Mouse (Mus musculus) hindbrain, embryonic 14.5 days (tissue): ENCODE results near the gene Ttll11. TPM values are rescaled to one million over a fixed set of nuclear protein-coding genes. Genes with fewer than 3 reads are reported as not detected.

ENCODE experiments used
- ATAC-seq: fragments of 200-750 bp; cut with Nextera tagmentation; 2 replicates; pipeline ENCODE4 v1.8.0; 2017; ENCODE audit warnings: moderate number of reproducible peaks, mild to moderate bottlenecking, moderate TSS enrichment, moderate library complexity; ENCODE audit not compliant: low FRiP score
- DNase-seq: peaks from one replicate; pipeline ENCODE4 v3.0.0-alpha.2; 2015; ENCODE audit warnings: low spot score
- H3K27ac ChIP-seq: fragments of 300-500 bp; sonication (generic); 2 replicates; pipeline ENCODE4 v1.5.1; 2014; ENCODE audit warnings: mild to moderate bottlenecking, moderate library complexity
- H3K27me3 ChIP-seq: fragments of 300-500 bp; sonication (generic); 2 replicates; pipeline ENCODE4 v1.6.1; 2014; ENCODE audit warnings: mild to moderate bottlenecking, low read length, mixed read lengths; ENCODE audit not compliant: control insufficient read depth, insufficient read depth
- H3K36me3 ChIP-seq: fragments of 300-500 bp; sonication (generic); replicated peaks from 2 replicates; pipeline ENCODE4 v1.6.1; 2014; ENCODE audit not compliant: control insufficient read depth, insufficient read depth
- H3K4me1 ChIP-seq: fragments of 300-500 bp; sonication (generic); replicated peaks from 2 replicates; pipeline ENCODE4 v1.6.1; 2014; ENCODE audit warnings: antibody characterized with exemption, low read length, mixed read lengths; ENCODE audit not compliant: control insufficient read depth, insufficient read depth
- H3K4me2 ChIP-seq: fragments of 300-500 bp; sonication (generic); replicated peaks from 2 replicates; pipeline ENCODE4 v1.6.1; 2014; ENCODE audit warnings: mild to moderate bottlenecking, moderate library complexity
- H3K4me3 ChIP-seq: fragments of 300-500 bp; sonication (generic); replicated peaks from 2 replicates; pipeline ENCODE4 v1.5.1; 2014; ENCODE audit warnings: mild to moderate bottlenecking, low read length
- H3K9ac ChIP-seq: fragments of 300-500 bp; sonication (generic); 2 replicates; pipeline ENCODE4 v1.6.1; 2014
- H3K9me3 ChIP-seq: fragments of 300-500 bp; sonication (generic); 2 replicates; pipeline ENCODE4 v1.6.1; 2016; ENCODE audit warnings: low read length; ENCODE audit not compliant: control insufficient read depth
- WGBS: fragments of 180-500 bp; shearing (Covaris S2); extraction: QIAGEN DNeasy Blood & Tissue Kit; methylation state at CpG from one replicate; pipeline ENCODE4 v1.1.7; 2014; 5-methylcytosine and 5-hydroxymethylcytosine counted together
- polyA plus RNA-seq: library from polyadenylated mRNA; unstranded; fragments of >200 nt; fragmentation: Nextera tagmentation; extraction: Ambion mirVana; gene quantifications from 2 replicates; pipeline ENCODE4 v1.2.1, GENCODE M21; 2014

The Ttll11 gene
- polyA plus RNA-seq, 1 experiment from 2014 or later, result 6.6 TPM

DNA sequence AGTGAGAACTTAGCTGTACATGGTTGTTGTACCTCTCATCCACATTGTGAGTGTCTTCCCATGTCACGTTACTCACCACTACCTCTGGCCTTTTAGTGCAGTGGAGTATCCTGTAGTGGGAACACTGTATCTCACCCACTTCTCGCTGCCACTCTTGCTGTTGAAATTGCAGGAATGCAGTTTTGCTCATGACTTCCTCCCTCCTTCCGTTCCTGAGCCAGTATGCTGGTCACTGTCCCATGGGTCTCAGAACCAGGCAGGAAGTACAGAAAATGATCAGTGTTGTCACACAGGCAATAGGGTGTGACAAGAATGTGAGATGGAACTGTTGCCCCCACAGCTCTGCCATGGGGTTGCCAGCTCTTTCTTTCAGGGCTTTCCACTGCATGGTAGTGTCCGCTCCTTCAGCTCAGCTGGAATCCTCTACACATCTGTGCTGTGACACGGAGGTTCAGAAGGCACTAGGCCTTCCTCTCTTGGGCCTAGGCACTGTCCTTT lies 261.7 kb downstream of the Ttll11 start:
- H3K4me1 ChIP-seq, result no peaks in the 10 kb centered on the region; the same call in 1 of the 2 replicates
- ATAC-seq (no peak), DNase-seq (no peak)
- peaks cover 97% of the 10 kb centered on the region for H3K36me3 ChIP-seq
- WGBS, result 82% methylated on average over 5 of the region's 5 CpGs
- no peak overlapping the region for H3K27ac ChIP-seq
- no peak overlapping the region for H3K9ac ChIP-seq
- H3K27me3 ChIP-seq, result no peaks in the 10 kb centered on the region
- no peaks in the 10 kb centered on the region for H3K9me3 ChIP-seq
- no peak overlapping the region for H3K4me3 ChIP-seq
- no peak overlapping the region for H3K4me2 ChIP-seq

DNA sequence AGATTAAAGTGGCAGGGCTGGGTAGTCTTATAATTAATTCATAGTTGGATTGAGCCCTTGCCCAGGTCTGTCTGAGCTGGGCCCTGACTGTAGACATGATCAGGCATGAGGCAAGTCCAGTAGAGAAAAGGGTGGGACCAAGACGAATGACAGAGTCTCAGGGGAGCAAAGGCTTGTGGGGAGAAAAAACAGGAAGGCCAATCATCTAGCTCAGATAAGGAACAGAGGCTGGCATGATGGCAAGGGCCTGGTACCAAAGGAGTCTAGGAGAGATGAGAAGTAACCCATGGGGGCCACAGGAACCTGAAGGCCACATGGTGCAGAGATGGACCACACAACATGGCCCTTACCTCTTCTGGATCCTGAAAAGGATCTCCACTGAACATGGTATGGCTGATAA lies 263.5 kb downstream of the Ttll11 start:
- 76% methylated on average over 1 of the region's 1 CpGs for WGBS
- no peak overlapping the region for H3K27ac ChIP-seq
- H3K4me1 ChIP-seq, result no peaks in the 10 kb centered on the region; the same call in 1 of the 2 replicates
- no peak for ATAC-seq
- peaks cover 96% of the 10 kb centered on the region for H3K36me3 ChIP-seq
- H3K27me3 ChIP-seq, result no peaks in the 10 kb centered on the region
- H3K4me3 ChIP-seq, result no peak overlapping the region
- no peak for DNase-seq
- H3K9ac ChIP-seq, result no peak overlapping the region
- no peaks in the 10 kb centered on the region for H3K9me3 ChIP-seq
- H3K4me2 ChIP-seq, result no peak overlapping the region

GRCm38 (mm10) chr2:35715485-35715884 lies 264.2 kb downstream of the Ttll11 start:
- Histone ChIP-seq H3K27me3 (no peaks in the 10 kb centered on the region), H3K36me3 (peaks cover 96% of the 10 kb centered on the region), H3K9ac (no peak overlapping the region), H3K4me3 (no peak overlapping the region), H3K4me2 (no peak overlapping the region), H3K4me1 (no peaks in the 10 kb centered on the region; the same call in 1 of the 2 replicates), H3K9me3 (no peaks in the 10 kb centered on the region), H3K27ac (no peak overlapping the region)
- no peak for ATAC-seq
- WGBS, result 92% methylated on average over 3 of the region's 3 CpGs
- DNase-seq, result no peak

DNA sequence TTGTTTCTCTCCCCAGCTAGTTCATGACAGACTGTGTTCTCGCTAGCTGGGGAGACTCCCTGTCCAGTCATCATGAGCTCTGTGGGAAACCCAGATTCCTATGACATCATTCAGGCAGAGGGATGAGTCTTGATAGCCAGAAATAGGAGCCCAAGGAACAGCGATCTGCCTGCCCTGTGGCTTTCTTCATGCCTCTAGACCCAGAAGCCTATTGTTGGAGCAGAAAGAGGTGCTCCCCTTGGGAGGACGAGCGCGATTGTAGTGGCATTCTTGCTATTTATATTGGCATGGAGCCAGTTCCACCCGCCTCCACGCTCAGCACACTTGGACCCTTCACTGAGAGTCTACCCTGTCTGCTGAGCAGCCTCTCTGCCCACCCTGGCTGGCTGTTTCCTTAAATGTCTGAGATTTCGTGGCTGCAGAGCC lies 265.0 kb downstream of the Ttll11 start:
- no peaks in the 10 kb centered on the region; the same call in 1 of the 2 replicates for H3K4me1 ChIP-seq
- H3K36me3 ChIP-seq, result peaks cover 96% of the 10 kb centered on the region
- H3K4me2 ChIP-seq, result no peak overlapping the region
- no peaks in the 10 kb centered on the region for H3K9me3 ChIP-seq
- 45% methylated on average over 8 of the region's 8 CpGs for WGBS
- H3K27ac ChIP-seq, result no peak overlapping the region
- no peak overlapping the region for H3K9ac ChIP-seq
- H3K27me3 ChIP-seq, result no peaks in the 10 kb centered on the region
- DNase-seq (no peak), ATAC-seq (no peak)
- H3K4me3 ChIP-seq, result no peak overlapping the region

DNA sequence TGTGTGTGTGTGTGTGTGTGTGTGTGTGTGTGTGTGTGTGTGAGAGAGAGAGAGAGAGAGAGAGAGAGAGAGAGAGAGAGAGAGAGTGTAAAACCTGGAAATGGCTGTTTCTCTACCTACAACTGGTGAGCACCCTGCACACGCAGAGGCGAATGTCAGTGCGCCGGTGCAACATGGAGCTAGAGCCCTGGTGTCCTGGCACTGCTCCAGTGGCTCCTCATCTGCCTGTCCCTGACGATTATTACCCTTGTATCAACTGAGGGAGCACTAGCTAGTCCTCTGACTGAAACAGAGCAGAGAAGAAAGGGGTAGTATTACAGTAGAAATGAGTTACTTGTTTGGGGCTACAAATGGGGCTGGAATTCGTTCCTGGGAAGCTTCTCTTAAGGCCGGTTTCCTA lies 266.3 kb downstream of the Ttll11 start:
- no peak overlapping the region for H3K9ac ChIP-seq
- DNase-seq (no peak), ATAC-seq (no peak)
- H3K27ac ChIP-seq, result no peak overlapping the region
- H3K36me3 ChIP-seq, result peaks cover 95% of the 10 kb centered on the region
- H3K27me3 ChIP-seq, result no peaks in the 10 kb centered on the region
- no peaks in the 10 kb centered on the region for H3K9me3 ChIP-seq
- no peak overlapping the region for H3K4me2 ChIP-seq
- H3K4me1 ChIP-seq, result no peaks in the 10 kb centered on the region; the same call in 1 of the 2 replicates
- WGBS, result 92% methylated on average over 7 of the region's 7 CpGs
- H3K4me3 ChIP-seq, result no peak overlapping the region

- H3K36me3 ChIP-seq, result peaks cover 88% of the 10 kb centered on the region
- 96% methylated on average over 5 of the region's 5 CpGs for WGBS
Measured at GRCm38 (mm10) chr2:35712611-35713010, 267.1 kb downstream of the Ttll11 start.

DNA sequence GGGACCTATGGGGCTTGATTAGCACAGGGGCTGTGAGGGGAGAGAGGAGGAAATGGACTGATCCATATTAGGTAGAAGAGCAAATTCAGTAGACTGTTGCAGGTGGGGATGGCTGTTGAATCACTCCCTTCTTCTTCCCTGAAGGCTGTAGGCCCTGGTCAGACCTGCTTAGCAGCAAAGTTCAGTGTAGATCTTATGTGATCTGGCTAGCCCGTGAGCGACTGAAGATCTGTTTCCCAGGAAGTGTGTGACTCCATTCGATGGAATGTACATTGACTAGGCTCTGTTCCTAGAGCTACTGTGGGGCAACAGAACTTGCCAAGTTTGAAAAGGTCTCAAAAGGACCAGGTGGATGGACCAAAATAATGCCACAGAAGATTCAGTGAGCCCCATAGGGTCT lies 276.5 kb downstream of the Ttll11 start:
- Histone ChIP-seq H3K9me3 (no peaks in the 10 kb centered on the region), H3K4me1 (peaks cover 16% of the 10 kb centered on the region; the same call in 1 of the 2 replicates), H3K4me3 (no peak overlapping the region), H3K9ac (no peak overlapping the region), H3K27ac (peak overlapping the region; percentile 48; the same call in 1 of the 2 replicates), H3K27me3 (no peaks in the 10 kb centered on the region), H3K4me2 (no peak overlapping the region), H3K36me3 (no peaks in the 10 kb centered on the region)
- 96% methylated on average over 3 of the region's 3 CpGs for WGBS
- DNase-seq (no peak), ATAC-seq (no peak)

More at GRCm38 (mm10) chr2:35712611-35713010, 267.1 kb downstream of the Ttll11 start:
- no peak overlapping the region for H3K4me2 ChIP-seq
- H3K9ac ChIP-seq, result no peak overlapping the region
- H3K27me3 ChIP-seq, result no peaks in the 10 kb centered on the region
- no peaks in the 10 kb centered on the region; the same call in 1 of the 2 replicates for H3K4me1 ChIP-seq
- no peaks in the 10 kb centered on the region for H3K9me3 ChIP-seq
- no peak overlapping the region for H3K27ac ChIP-seq
- DNase-seq (no peak), ATAC-seq (no peak)
- no peak overlapping the region for H3K4me3 ChIP-seq

- no peak for DNase-seq
- no peaks in the 10 kb centered on the region for H3K36me3 ChIP-seq
- H3K4me2 ChIP-seq, result no peak overlapping the region
- peaks cover 16% of the 10 kb centered on the region; the same call in 1 of the 2 replicates for H3K4me1 ChIP-seq
- peak overlapping the region; percentile 48; the same call in 1 of the 2 replicates for H3K27ac ChIP-seq
- H3K4me3 ChIP-seq, result no peak overlapping the region
- no peak overlapping the region for H3K9ac ChIP-seq
- H3K9me3 ChIP-seq, result no peaks in the 10 kb centered on the region
- peak; percentile 31; the same call in 1 of the 2 replicates for ATAC-seq
- H3K27me3 ChIP-seq, result no peaks in the 10 kb centered on the region
- 39% methylated on average over 6 of the region's 6 CpGs for WGBS
Measured at GRCm38 (mm10) chr2:35702608-35703007, 277.1 kb downstream of the Ttll11 start.

DNA sequence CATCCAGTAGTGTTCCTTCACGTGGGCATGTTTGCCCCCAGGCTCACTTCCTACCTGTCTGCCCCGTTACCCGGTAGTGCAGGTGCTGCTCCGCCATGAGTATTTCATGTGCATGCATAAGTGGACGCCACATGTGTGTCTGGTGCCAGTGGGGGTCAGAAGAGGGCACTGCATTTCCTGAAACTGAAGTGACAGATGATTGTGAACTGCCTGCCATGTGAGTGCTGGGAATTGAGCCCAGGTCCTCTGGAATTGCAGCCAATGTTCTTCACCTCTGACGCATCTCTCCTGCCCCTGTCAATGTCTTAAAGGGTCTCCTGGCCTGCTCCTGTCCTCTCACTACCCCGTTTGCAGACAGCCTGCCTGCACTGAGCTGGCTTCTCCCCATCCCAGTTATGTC lies 277.7 kb downstream of the Ttll11 start:
- 89% methylated on average over 7 of the region's 7 CpGs for WGBS
- no peak overlapping the region for H3K9ac ChIP-seq
- H3K36me3 ChIP-seq, result no peaks in the 10 kb centered on the region
- H3K4me3 ChIP-seq, result no peak overlapping the region
- no peaks in the 10 kb centered on the region for H3K27me3 ChIP-seq
- H3K4me1 ChIP-seq, result peaks cover 16% of the 10 kb centered on the region; the same call in 1 of the 2 replicates
- no peaks in the 10 kb centered on the region for H3K9me3 ChIP-seq
- H3K4me2 ChIP-seq, result no peak overlapping the region
- H3K27ac ChIP-seq, result peak overlapping the region; percentile 17; the same call in 1 of the 2 replicates
- ATAC-seq, result no peak
- DNase-seq, result no peak
